11 mouse cellular contexts compared by ENCODE assay signal in the genomic region with DNA sequence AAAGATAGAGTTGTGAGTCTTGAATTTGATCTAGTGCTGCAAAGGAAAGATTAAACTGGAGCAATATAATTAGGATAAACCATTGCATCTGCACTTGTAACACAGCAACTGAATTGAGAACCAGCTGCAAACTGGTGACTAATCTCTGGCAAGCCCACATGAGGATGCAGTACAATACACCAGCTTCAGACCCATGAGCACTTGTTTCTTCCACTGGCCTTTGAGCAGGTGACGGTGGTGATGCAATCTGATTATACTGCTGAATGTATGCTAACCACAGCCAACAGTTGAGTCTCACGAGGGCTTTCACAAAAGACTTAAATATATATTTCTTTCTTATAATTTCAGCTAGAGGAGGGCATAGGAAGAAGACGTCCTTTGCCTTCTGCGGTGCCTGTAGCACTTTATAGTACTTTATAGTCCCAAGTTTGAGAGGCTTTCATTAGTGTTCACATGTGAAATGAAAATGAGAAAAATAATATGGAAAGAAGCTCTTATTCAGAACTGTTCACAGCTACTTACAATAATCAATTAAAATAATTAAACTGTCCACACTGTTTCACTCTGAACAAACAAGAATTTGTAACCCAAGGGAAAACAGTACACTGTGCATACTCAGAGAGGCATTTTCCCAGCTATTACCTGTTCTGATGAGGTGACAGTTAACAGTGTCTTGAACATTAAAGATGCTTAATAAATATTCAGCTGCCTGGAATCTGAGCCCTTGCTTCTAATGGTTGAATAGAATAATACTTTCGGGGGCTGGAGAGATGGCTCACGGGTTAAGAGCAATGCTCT. TPM values are rescaled to one million over a fixed set of nuclear protein-coding genes. Genes with fewer than 3 reads are reported as not detected.
DNase-seq lines count a peak whose midpoint lies in the region; ATAC-seq and TF ChIP-seq lines count a peak whose summit lies in the region.
"Had no signal": no experiment of that assay in that cellular context is flagged by ENCODE, and none has a peak within 500 bp of the region (broad histone marks: within the 10 kb centered on the region; RNA-seq: fewer than 3 reads in every experiment).

No protein-coding gene starts in this region.

- no peak for TF ChIP-seq POLR2A in MEL (IDR thresholded peaks at IDR 0.05; ENCODE audit: control insufficient read depth in 1 of 2, insufficient read depth in 1 of 2, low read depth in 1 of 2, low read length in 2 of 2, poor library complexity in 1 of 2)
- no peak for TF ChIP-seq POLR2A in kidney, adult 2 months (IDR thresholded peaks at IDR 0.05; ENCODE audit: low read depth, low read length)

- H3K4me3 ChIP-seq in MEL (ENCODE audit: control insufficient read depth in 1 of 2, insufficient read depth in 1 of 2, low read depth in 2 of 2, low read length in 2 of 2) = no peak overlapping the region
- H3K4me3 ChIP-seq in kidney, adult 2 months (ENCODE audit: insufficient read depth, low read depth, low read length) = no peak overlapping the region
- H3K4me3 ChIP-seq: liver, embryonic 15.5 days had no signal

- no peak for TF ChIP-seq RAD21 in MEL (IDR thresholded peaks at IDR 0.05; ENCODE audit: low read depth, low read length)

- DNase-seq in left cerebral cortex, adult 11 months (ENCODE audit: low spot score) = peak; percentile 30
- DNase-seq in left cerebral cortex, adult 18-20 months (ENCODE audit: low spot score in 2 of 2) = no peak
- DNase-seq in MEL (ENCODE audit: low read depth, low spot score) = peak; percentile 27
- DNase-seq in thymus, postnatal 4 days = peak; percentile 42
- DNase-seq in c-Kit-positive CD71-positive TER-119-positive erythroid progenitor cells, embryonic 14.5 days (ENCODE audit: low spot score) = no peak
- no peak for DNase-seq in kidney, adult 2 months
- DNase-seq: gastrocnemius, postnatal 14 days; left cerebral cortex, postnatal 4 days; lung, postnatal 36 days had no signal

- no peaks in the 10 kb centered on the region for H3K79me2 ChIP-seq in MEL (ENCODE audit: control insufficient read depth, insufficient read depth, low read length, poor library complexity)

- TF ChIP-seq EP300 in MEL (IDR thresholded peaks at IDR 0.05; ENCODE audit: low read depth in 1 of 2, low read length in 2 of 2) = no peak

- H3K27me3 ChIP-seq in MEL (ENCODE audit: control insufficient read depth in 1 of 2, insufficient read depth in 2 of 2, low read length in 2 of 2) = no peaks in the 10 kb centered on the region
- no peaks in the 10 kb centered on the region for H3K27me3 ChIP-seq in kidney, adult 2 months (replicated peaks; ENCODE audit: control insufficient read depth, insufficient read depth, low read length)
- H3K27me3 ChIP-seq: liver, embryonic 15.5 days had no signal

- H3K9me3 ChIP-seq in MEL (replicated peaks; ENCODE audit: insufficient read depth, low read length) = no peaks in the 10 kb centered on the region
- H3K9me3 ChIP-seq: liver, embryonic 15.5 days had no signal

- no peak overlapping the region for H3K27ac ChIP-seq in MEL (ENCODE audit: control insufficient read depth, low read depth, low read length)
- no peak overlapping the region for H3K27ac ChIP-seq in kidney, adult 2 months (ENCODE audit: insufficient read depth, low read depth, low read length)
- H3K27ac ChIP-seq: liver, embryonic 15.5 days had no signal

- no peaks in the 10 kb centered on the region for H3K4me1 ChIP-seq in MEL (ENCODE audit: control insufficient read depth in 1 of 2, insufficient read depth in 2 of 2, low read length in 2 of 2)
- no peaks in the 10 kb centered on the region for H3K4me1 ChIP-seq in kidney, adult 2 months (ENCODE audit: control insufficient read depth, insufficient read depth, low read length)
- H3K4me1 ChIP-seq: liver, embryonic 15.5 days had no signal

- H3K36me3 ChIP-seq in MEL (ENCODE audit: control insufficient read depth in 1 of 2, insufficient read depth in 2 of 2, low read length in 2 of 2) = no peaks in the 10 kb centered on the region
- H3K36me3 ChIP-seq in kidney, adult 2 months (ENCODE audit: control insufficient read depth, insufficient read depth, low read length) = no peaks in the 10 kb centered on the region
- H3K36me3 ChIP-seq: liver, embryonic 15.5 days had no signal

- H3K9ac ChIP-seq in MEL (ENCODE audit: control insufficient read depth, low read depth, low read length, poor library complexity, severe bottlenecking) = no peak overlapping the region
- H3K9ac ChIP-seq: liver, embryonic 15.5 days had no signal

- 89% methylated on average over 6 of the region's 6 CpGs for WGBS in kidney, adult 2 months

- peak; percentile 69 for ATAC-seq in granulocyte monocyte progenitor cell, adult 5-6 weeks (replicated peaks; ENCODE audit: poor library complexity, severe bottlenecking)

- TF ChIP-seq CTCF in MEL (IDR thresholded peaks at IDR 0.05 in 2 of 3, conservative IDR thresholded peaks at IDR 0.05 in 1 of 3; ENCODE audit: control insufficient read depth in 1 of 3, insufficient read depth in 1 of 3, low read depth in 2 of 3, low read length in 3 of 3, poor library complexity in 1 of 3, severe bottlenecking in 1 of 3) = no peak
- TF ChIP-seq CTCF in kidney, adult 2 months (conservative IDR thresholded peaks at IDR 0.05; ENCODE audit: insufficient read depth, insufficient read length, low read depth, low read length) = no peak

TF ChIP-seq in MEL, 35 proteins besides CTCF, POLR2A, EP300 and RAD21:
- no peak for TF ChIP-seq GATA1 (IDR thresholded peaks at IDR 0.05; ENCODE audit: low read depth, low read length)
- no peak for TF ChIP-seq NELFE (IDR thresholded peaks at IDR 0.05; ENCODE audit: low read depth, low read length)
- no peak for TF ChIP-seq JUND (IDR thresholded peaks at IDR 0.05; ENCODE audit: low read depth, low read length)
- no peak for TF ChIP-seq HCFC1 (IDR thresholded peaks at IDR 0.05; ENCODE audit: low read depth, low read length)
- TF ChIP-seq CHD1 (IDR thresholded peaks at IDR 0.05; ENCODE audit: low read depth, low read length) = no peak
- TF ChIP-seq ZMIZ1 (IDR thresholded peaks at IDR 0.05; ENCODE audit: low read depth, low read length) = no peak
- no peak for TF ChIP-seq POLR2AphosphoS5 (IDR thresholded peaks at IDR 0.05; ENCODE audit: borderline replicate concordance, low read depth, low read length)
- no peak for TF ChIP-seq MEF2A (IDR thresholded peaks at IDR 0.05; ENCODE audit: extremely low read depth, insufficient replicate concordance, low read depth, low read length, poor library complexity, severe bottlenecking)
- no peak for TF ChIP-seq POLR2AphosphoS2 (IDR thresholded peaks at IDR 0.05; ENCODE audit: low read length)
- TF ChIP-seq USF1 (IDR thresholded peaks at IDR 0.05; ENCODE audit: low read depth, low read length) = no peak
- no peak for TF ChIP-seq MAFK (IDR thresholded peaks at IDR 0.05; ENCODE audit: borderline replicate concordance, low read depth, low read length)
- TF ChIP-seq GABPA (IDR thresholded peaks at IDR 0.05; ENCODE audit: low read depth, low read length) = no peak
- TF ChIP-seq ZNF384 (IDR thresholded peaks at IDR 0.05; ENCODE audit: low read depth, low read length) = no peak
- TF ChIP-seq MAX (IDR thresholded peaks at IDR 0.05; ENCODE audit: low read length) = no peak
- TF ChIP-seq RCOR1 (IDR thresholded peaks at IDR 0.05; ENCODE audit: low read depth, low read length) = no peak
- no peak for TF ChIP-seq NRF1 (IDR thresholded peaks at IDR 0.05; ENCODE audit: insufficient read depth, low read depth, low read length, poor library complexity, severe bottlenecking)
- TF ChIP-seq ZKSCAN1 (IDR thresholded peaks at IDR 0.05; ENCODE audit: low read depth, low read length) = no peak
- no peak for TF ChIP-seq SIN3A (IDR thresholded peaks at IDR 0.05; ENCODE audit: low read length)
- no peak for TF ChIP-seq KAT2A (conservative IDR thresholded peaks at IDR 0.05; ENCODE audit: low read depth, low read length)

RNA-seq across cellular contexts. Expression of a gene that starts 40.0 kb away (rescaled TPM):
- 1 to 10 TPM; 4.8 to 8.7 TPM for total RNA-seq in left cerebral cortex, adult 18-20 months (2021)
- total RNA-seq in MEL (2012; rRNA removed) = 2.2 and 3.0 TPM in 2 replicates
- 1 to 10 TPM in 1 of 2 experiments, not detected in 1; 3.6 TPM for polyA plus RNA-seq in MEL (2012; ENCODE audit: insufficient read depth in 1 of 2, insufficient read length in 2 of 2, low read depth in 1 of 2, low replicate concordance in 2 of 2, missing spikeins in 1 of 2)
- total RNA-seq in granulocyte monocyte progenitor cell, adult 5-6 weeks (2014; fragmentation: Nextera tagmentation) = 0.11 and 4.2 TPM in 2 replicates
- total RNA-seq in granulocyte monocyte progenitor cell, adult 5-6 weeks (2017) = 3.1 and 5.5 TPM in 2 replicates
- polyA plus RNA-seq in kidney, adult 2 months (2012; rRNA removed) = 1.0 and 2.0 TPM in 2 replicates
- total RNA-seq: gastrocnemius, postnatal 14 days had no signal

RNA-seq across cellular contexts. Expression of a gene that starts 40.2 kb away (rescaled TPM):
- 10 to 100 TPM; 44.8 to 45.6 TPM for total RNA-seq in left cerebral cortex, adult 18-20 months (2021)
- total RNA-seq in MEL (2012; rRNA removed) = 5.3 and 5.9 TPM in 2 replicates
- 1 to 10 TPM in 1 of 2 experiments, not detected in 1; 9.7 TPM for polyA plus RNA-seq in MEL (2012; ENCODE audit: insufficient read depth in 1 of 2, insufficient read length in 2 of 2, low read depth in 1 of 2, low replicate concordance in 2 of 2, missing spikeins in 1 of 2)
- total RNA-seq in granulocyte monocyte progenitor cell, adult 5-6 weeks (2014; fragmentation: Nextera tagmentation) = 17.0 and 18.7 TPM in 2 replicates
- 10.6 and 11.8 TPM in 2 replicates for total RNA-seq in granulocyte monocyte progenitor cell, adult 5-6 weeks (2017)
- polyA plus RNA-seq in kidney, adult 2 months (2012; rRNA removed) = 21.9 and 23.0 TPM in 2 replicates

RNA-seq across cellular contexts. Expression of a gene that starts 40.3 kb away (rescaled TPM):
- 10 to 100 TPM; 16.1 to 16.2 TPM for total RNA-seq in left cerebral cortex, adult 18-20 months (2021)
- 77.2 and 78.2 TPM in 2 replicates for total RNA-seq in MEL (2012; rRNA removed)
- polyA plus RNA-seq in MEL (2012; ENCODE audit: insufficient read depth in 1 of 2, insufficient read length in 2 of 2, low read depth in 1 of 2, low replicate concordance in 2 of 2, missing spikeins in 1 of 2) = 10 to 100 TPM in 1 of 2 experiments, not detected in 1; 80.9 TPM
- 109 and 138 TPM in 2 replicates for total RNA-seq in granulocyte monocyte progenitor cell, adult 5-6 weeks (2014; fragmentation: Nextera tagmentation)
- total RNA-seq in granulocyte monocyte progenitor cell, adult 5-6 weeks (2017) = 111 and 156 TPM in 2 replicates
- polyA plus RNA-seq in kidney, adult 2 months (2012; rRNA removed) = 2.9 and 5.0 TPM in 2 replicates

Comparison
In these comparisons a context has a peak if more than half of its experiments do, and no peak if none do; other contexts are left out.
1. DNase-seq: peak in left cerebral cortex, adult 11 months (single experiment), MEL (single experiment) and thymus, postnatal 4 days (single experiment); none in left cerebral cortex, adult 18-20 months (0 of 2), c-Kit-positive CD71-positive TER-119-positive erythroid progenitor cells, embryonic 14.5 days (single experiment) and kidney, adult 2 months (single experiment).